Mouse (Mus musculus) myocyte (in vitro differentiated cells): Measurements from ENCODE around the gene Tmem237.

Experiments
- CEBPB ChIP-seq: IDR thresholded peaks from 2 replicates; pipeline ENCODE4 v1.6.1; 2011; ENCODE audit warnings: mild to moderate bottlenecking, moderate library complexity; ENCODE audit not compliant: poor library complexity, insufficient read depth, severe bottlenecking
- MAX ChIP-seq: IDR thresholded peaks from one replicate; pipeline ENCODE4 v1.6.1; 2011; ENCODE audit warnings: low read depth, mild to moderate bottlenecking, control low read depth
- MYOD1 ChIP-seq, 3 experiments: IDR thresholded peaks; one replicate each; pipeline ENCODE4 v1.6.1; 2011; ENCODE audit warnings: control low read depth in 2 of 3, low read depth in 2 of 3, mild to moderate bottlenecking in 2 of 3, moderate library complexity in 1 of 3; ENCODE audit not compliant: insufficient read length in 2 of 3, control insufficient read depth in 1 of 3
- POLR2A ChIP-seq: IDR thresholded peaks from one replicate; pipeline ENCODE4 v1.6.1; 2011; ENCODE audit warnings: low read depth, mild to moderate bottlenecking, control low read depth, moderate library complexity; ENCODE audit not compliant: insufficient read length
- TCF12 ChIP-seq: IDR thresholded peaks from one replicate; pipeline ENCODE4 v1.6.1; 2011; ENCODE audit warnings: mild to moderate bottlenecking, control low read depth; ENCODE audit not compliant: poor library complexity, insufficient read depth, severe bottlenecking

DNA sequence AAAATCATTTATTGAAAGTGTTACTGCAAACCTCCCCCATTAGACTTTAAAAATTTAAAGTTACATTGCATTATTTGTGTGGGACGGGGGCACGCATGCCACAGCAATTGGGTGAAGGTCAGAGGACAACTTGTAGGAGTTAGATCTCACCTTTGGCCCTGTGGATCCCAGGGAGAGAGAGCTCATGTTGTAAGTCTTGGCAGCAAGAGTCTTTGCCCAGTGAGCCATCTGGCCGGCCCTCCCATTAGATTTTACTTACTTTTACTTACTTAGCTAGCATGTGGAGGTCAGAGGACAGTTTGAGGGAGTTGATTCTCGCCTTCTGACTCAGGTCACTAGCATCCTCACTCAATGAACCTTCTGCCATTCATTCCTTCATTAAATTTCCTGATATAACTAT is 37.6 kb upstream of the Tmem237 start:
- TF ChIP-seq POLR2A (no peak), TCF12 (no peak), CEBPB (no peak), MYOD1 (IDR thresholded peaks at IDR 0.05; ENCODE audit: control insufficient read depth in 1 of 3, insufficient read length in 2 of 3, low read depth in 2 of 3) (no peak), MAX (no peak)
